Mouse (Mus musculus): Measurements from ENCODE around the gene Adprh.

- TF ChIP-seq CTCF (IDR thresholded peaks at IDR 0.05; ENCODE audit: borderline replicate concordance, extremely low read depth, insufficient read depth, insufficient read length) (no peak), POLR2A (IDR thresholded peaks at IDR 0.05; ENCODE audit: borderline replicate concordance, extremely low read depth, insufficient read depth, insufficient read length, poor library complexity, severe bottlenecking) (no peak)
Observed at GRCm38 (mm10) chr16:38450707-38451106, 1.8 kb downstream of the Adprh start.

Data from brain, embryonic 14.5 days (tissue).